Mouse (Mus musculus) neural tube, embryonic 12.5 days (tissue): Measurements from ENCODE around the gene Gstm1. TPM values are rescaled to one million over a fixed set of nuclear protein-coding genes. Genes with fewer than 3 reads are reported as not detected.
"Not testable (repeated sequence)": the region's sequence is repeated elsewhere in the genome, so short reads cannot be mapped to it uniquely, and the experiment has no call there.

Experiments used
- ATAC-seq: fragments of 200-750 bp; cut with Nextera tagmentation; 2 replicates; pipeline ENCODE4 v1.8.0; 2017; ENCODE audit warnings: low read depth, mild to moderate bottlenecking, moderate TSS enrichment, moderate library complexity; ENCODE audit not compliant: low FRiP score
- H3K27ac ChIP-seq: fragments of 300-500 bp; sonication (generic); 2 replicates; pipeline ENCODE4 v1.5.1; 2016
- H3K27me3 ChIP-seq: fragments of 300-500 bp; sonication (generic); replicated peaks from 2 replicates; pipeline ENCODE4 v1.6.1; 2016; ENCODE audit warnings: mild to moderate bottlenecking
- H3K36me3 ChIP-seq: fragments of 300-500 bp; sonication (generic); 2 replicates; pipeline ENCODE4 v1.6.1; 2016; ENCODE audit warnings: mild to moderate bottlenecking
- H3K4me1 ChIP-seq: fragments of 300-500 bp; sonication (generic); 2 replicates; pipeline ENCODE4 v1.6.1; 2016
- H3K4me2 ChIP-seq: fragments of 300-500 bp; sonication (generic); replicated peaks from 2 replicates; pipeline ENCODE4 v1.6.1; 2016; ENCODE audit warnings: mild to moderate bottlenecking
- H3K4me3 ChIP-seq: fragments of 300-500 bp; sonication (generic); 2 replicates; pipeline ENCODE4 v1.5.1; 2016
- H3K9ac ChIP-seq: fragments of 300-500 bp; sonication (generic); 2 replicates; pipeline ENCODE4 v1.6.1; 2016; ENCODE audit warnings: mild to moderate bottlenecking
- H3K9me3 ChIP-seq: fragments of 300-500 bp; sonication (generic); 2 replicates; pipeline ENCODE4 v1.6.1; 2016; ENCODE audit warnings: mild to moderate bottlenecking
- WGBS: fragments of 180-500 bp; shearing (Covaris S2); methylation state at CpG from one replicate; pipeline ENCODE4 v1.1.7; 2016; 5-methylcytosine and 5-hydroxymethylcytosine counted together
- polyA plus RNA-seq: library from polyadenylated mRNA; unstranded; fragments of >200 nt; fragmentation: Nextera tagmentation; extraction: Ambion mirVana; gene quantifications from 2 replicates; pipeline ENCODE4 v1.2.1, GENCODE M21; 2016

The Gstm1 gene
- polyA plus RNA-seq, 1 experiment from 2014 or later: 24.8 TPM

DNA sequence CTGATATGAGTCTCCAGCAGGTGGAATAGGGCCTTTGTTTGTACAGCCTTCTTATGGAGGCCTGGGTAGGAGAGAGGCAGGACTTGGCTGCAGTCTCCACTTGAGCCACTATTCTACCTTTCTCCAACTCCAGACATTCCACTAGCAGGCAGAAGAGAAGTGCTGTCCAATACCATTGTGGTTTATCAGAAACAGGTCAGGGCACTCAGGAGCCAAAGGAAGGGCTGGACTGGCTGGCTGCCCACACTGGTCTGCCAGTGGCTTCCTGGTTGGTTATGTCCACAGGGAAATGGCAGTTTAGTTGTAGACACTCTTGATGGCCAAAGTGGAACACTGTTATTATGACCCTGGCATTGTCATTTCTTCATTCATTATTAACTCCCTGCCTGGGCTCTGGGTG, 14.3 kb upstream of the Gstm1 start:
- no peak overlapping the region for H3K9ac ChIP-seq
- H3K4me1 ChIP-seq: no peaks in the 10 kb centered on the region
- no peaks in the 10 kb centered on the region for H3K27me3 ChIP-seq
- no peak overlapping the region for H3K4me3 ChIP-seq
- H3K9me3 ChIP-seq: no peaks in the 10 kb centered on the region
- no peak overlapping the region for H3K27ac ChIP-seq
- no peaks in the 10 kb centered on the region for H3K36me3 ChIP-seq
- no peak for ATAC-seq
- H3K4me2 ChIP-seq: no peak overlapping the region

DNA sequence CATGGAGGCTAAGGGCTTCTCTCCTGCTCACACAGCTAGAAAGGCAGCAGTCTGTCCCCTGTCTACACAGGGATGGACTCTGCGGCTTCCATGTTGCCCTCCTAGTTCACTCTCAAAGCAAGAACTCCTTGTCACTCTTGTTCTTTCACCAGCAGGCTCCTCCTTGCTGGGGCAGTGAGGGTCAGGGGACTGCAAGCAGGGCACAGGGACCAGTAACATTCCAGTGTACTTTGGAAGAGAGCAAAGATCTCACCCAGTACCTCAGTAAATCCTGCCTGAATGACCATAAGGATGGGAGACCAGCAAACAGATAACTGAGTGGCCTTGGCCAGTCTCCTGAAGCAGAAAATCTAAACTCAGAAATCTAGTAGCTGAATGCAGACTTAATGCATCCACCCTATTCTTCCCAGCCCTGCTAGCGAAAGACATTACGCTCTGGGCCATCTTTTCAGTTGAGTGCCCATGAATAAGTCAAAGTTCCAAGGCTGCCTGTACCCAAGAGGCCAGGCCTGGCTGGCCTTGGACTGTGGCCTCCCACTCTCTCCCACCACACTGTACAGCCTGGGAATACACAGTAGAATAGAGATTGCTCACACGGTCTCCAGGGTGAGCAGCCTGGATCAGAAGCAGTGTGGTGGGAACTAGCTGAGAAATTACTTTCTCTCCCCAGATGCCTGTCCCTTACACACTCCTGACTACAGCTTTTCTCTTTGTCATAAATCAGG, 11.0 kb upstream of the Gstm1 start:
- WGBS: 57% methylated on average over 4 of the region's 4 CpGs
- Histone ChIP-seq H3K36me3 (no peaks in the 10 kb centered on the region), H3K4me3 (no peak overlapping the region), H3K9me3 (no peaks in the 10 kb centered on the region), H3K4me2 (no peak overlapping the region), H3K27me3 (no peaks in the 10 kb centered on the region), H3K9ac (no peak overlapping the region), H3K27ac (no peak overlapping the region), H3K4me1 (no peaks in the 10 kb centered on the region)
- no peak for ATAC-seq

DNA sequence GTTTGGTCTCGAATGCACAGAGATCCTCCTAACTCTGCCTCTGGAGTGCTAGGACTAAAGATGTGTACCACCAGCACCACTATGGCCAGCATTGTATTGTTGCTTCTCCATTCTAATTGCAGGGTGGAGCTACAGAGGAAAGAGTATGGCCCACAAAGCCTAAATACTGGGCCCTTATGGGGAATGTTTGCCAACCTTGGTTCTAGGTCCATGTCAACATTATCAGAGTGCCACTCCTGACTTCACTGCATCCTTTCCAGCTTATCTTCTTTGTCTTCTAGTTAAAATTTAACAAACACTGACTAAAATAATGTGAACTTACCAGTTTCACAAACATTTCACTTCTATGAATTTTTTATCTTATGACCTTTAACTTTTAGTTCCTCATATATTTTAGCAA, 8.8 kb upstream of the Gstm1 start:
- 93% methylated on average over 1 of the region's 1 CpGs for WGBS
- no peak for ATAC-seq
- H3K9ac ChIP-seq: no peak overlapping the region
- H3K27me3 ChIP-seq: no peaks in the 10 kb centered on the region
- H3K36me3 ChIP-seq: no peaks in the 10 kb centered on the region
- H3K4me2 ChIP-seq: no peak overlapping the region
- H3K27ac ChIP-seq: no peak overlapping the region
- H3K4me3 ChIP-seq: no peak overlapping the region
- no peaks in the 10 kb centered on the region for H3K4me1 ChIP-seq
- no peaks in the 10 kb centered on the region for H3K9me3 ChIP-seq

DNA sequence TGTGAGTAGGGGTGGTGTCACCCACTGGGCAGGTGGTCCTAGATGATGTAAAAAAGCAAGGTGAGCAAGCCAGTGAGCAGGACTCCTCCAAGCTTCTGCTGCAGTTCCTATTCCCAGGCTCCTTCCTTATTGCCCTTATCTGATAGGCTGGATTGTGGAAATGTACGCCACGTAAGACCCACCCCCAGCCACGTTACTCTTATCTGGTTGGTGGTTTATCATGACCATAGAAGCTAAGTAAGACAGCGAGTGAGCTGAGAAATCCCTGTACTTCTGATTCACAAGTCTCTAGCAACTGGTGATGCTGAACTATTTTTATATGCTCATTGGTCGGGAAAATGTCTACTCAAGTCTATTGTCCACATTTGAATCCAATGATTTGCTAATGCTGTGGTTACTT, 8.3 kb upstream of the Gstm1 start:
- Histone ChIP-seq H3K9me3 (no peaks in the 10 kb centered on the region), H3K4me3 (no peak overlapping the region), H3K4me2 (no peak overlapping the region), H3K27me3 (no peaks in the 10 kb centered on the region), H3K9ac (no peak overlapping the region), H3K4me1 (no peaks in the 10 kb centered on the region), H3K27ac (no peak overlapping the region), H3K36me3 (no peaks in the 10 kb centered on the region)
- WGBS: 80% methylated on average over 5 of the region's 5 CpGs
- no peak for ATAC-seq

DNA sequence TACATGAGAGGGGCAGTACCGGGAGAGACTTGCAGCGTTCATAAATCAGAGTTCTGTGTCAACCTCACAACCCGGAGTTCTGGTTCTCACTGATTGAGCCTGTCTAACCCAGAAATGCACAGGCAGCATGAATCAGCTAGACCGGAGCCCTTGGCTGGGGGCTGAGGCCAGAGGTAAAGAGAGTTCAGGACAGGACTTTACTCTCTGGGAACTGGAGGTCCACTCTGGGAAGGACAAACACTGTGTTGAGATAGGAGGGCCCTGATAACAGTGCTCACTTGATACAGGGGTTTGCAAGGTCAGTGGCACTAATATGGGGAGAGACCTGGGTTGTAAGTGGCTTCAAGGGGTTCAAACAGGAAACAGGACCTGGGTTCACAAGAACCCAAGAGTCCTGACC, 7.5 kb upstream of the Gstm1 start:
- Histone ChIP-seq H3K9ac (no peak overlapping the region), H3K4me2 (no peak overlapping the region), H3K36me3 (no peaks in the 10 kb centered on the region), H3K4me1 (no peaks in the 10 kb centered on the region), H3K9me3 (no peaks in the 10 kb centered on the region), H3K27me3 (no peaks in the 10 kb centered on the region), H3K27ac (no peak overlapping the region), H3K4me3 (no peak overlapping the region)
- no peak for ATAC-seq
- WGBS: 76% methylated on average over 4 of the region's 4 CpGs

DNA sequence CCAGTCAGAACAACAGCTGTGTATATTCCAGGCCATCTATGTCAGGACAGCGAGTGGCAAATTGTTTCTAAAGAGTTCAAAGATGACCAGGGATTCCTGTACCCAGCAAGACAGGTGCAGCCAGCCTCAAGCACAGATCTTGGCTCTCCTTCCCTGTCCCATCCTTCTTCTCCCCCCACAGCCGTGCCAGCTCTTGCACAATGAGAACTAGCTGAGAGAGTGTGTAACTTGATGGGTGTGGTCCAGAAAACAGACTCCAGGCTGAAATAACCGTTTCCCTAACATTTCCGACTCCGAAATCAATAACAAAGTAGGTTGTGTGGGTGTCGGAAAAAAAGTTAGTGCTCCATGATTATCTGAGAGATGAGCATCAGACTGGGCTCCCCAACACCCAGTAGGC, 4.9 kb upstream of the Gstm1 start:
- Histone ChIP-seq H3K36me3 (no peaks in the 10 kb centered on the region), H3K4me3 (no peak overlapping the region), H3K4me2 (no peak overlapping the region), H3K9me3 (no peaks in the 10 kb centered on the region), H3K4me1 (no peaks in the 10 kb centered on the region), H3K9ac (no peak overlapping the region), H3K27ac (no peak overlapping the region), H3K27me3 (no peaks in the 10 kb centered on the region)
- 86% methylated on average over 6 of the region's 6 CpGs for WGBS
- no peak for ATAC-seq

DNA sequence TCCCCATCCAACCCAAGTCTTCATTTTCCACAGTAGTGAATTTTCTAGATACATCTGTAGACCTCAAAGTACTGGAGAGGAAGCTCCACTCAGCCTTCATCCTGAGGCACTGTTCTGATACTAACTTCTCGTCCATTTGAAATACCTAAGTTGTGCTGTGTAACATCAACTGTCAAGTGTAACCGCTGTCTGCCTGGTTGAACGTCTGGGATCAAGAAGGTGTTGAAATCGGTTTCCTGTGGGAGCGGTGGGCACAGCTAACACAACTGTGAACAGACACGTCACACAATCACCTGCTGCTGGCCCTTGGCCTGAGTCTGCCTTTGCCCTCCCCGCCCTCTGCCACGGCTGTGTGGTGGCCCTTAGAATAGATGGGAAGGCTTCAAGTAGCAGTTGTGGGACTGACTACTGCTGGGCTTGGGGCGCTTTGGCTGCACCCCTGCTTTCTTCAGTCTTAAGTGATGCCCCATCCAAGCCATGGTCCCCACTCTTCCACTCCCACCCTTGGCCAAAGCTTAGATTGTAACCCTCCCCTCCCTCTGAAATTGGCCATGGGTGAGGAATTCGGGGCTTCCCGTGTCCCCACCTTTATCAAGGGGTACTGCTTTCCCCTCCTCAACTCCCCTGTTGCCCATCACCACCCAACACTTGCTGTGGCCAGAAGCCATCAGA, 2.7 kb upstream of the Gstm1 start:
- H3K9ac ChIP-seq, H3K27ac ChIP-seq, H3K4me3 ChIP-seq, H3K27me3 ChIP-seq, H3K4me1 ChIP-seq, H3K36me3 ChIP-seq, ATAC-seq, H3K4me2 ChIP-seq, H3K9me3 ChIP-seq: not testable (repeated sequence)
- 89% methylated on average over 11 of the region's 11 CpGs for WGBS

DNA sequence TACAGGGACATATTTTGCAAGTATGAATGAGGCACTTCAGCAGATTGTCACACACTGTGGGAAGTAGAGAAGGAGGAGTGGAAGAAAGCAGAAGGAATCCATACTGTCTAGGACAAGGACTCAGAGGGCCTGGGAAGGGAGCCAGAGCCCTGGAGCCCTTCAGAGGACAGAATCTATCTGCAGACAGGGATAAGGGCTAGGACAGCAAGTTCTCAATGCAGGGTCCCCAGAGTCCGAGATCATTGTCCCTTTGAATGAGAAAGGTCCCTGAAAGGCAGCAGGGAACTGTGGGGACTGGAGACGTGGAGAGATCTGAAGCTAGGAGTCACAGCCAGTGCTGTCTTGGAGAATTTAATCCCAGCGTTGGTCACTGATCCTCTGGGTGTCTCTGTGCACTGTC, 1.5 kb upstream of the Gstm1 start:
- ATAC-seq, H3K4me3 ChIP-seq, H3K9me3 ChIP-seq, H3K4me2 ChIP-seq, H3K4me1 ChIP-seq, H3K9ac ChIP-seq, H3K27ac ChIP-seq, H3K27me3 ChIP-seq, H3K36me3 ChIP-seq: not testable (repeated sequence)
- 77% methylated on average over 3 of the region's 3 CpGs for WGBS

DNA sequence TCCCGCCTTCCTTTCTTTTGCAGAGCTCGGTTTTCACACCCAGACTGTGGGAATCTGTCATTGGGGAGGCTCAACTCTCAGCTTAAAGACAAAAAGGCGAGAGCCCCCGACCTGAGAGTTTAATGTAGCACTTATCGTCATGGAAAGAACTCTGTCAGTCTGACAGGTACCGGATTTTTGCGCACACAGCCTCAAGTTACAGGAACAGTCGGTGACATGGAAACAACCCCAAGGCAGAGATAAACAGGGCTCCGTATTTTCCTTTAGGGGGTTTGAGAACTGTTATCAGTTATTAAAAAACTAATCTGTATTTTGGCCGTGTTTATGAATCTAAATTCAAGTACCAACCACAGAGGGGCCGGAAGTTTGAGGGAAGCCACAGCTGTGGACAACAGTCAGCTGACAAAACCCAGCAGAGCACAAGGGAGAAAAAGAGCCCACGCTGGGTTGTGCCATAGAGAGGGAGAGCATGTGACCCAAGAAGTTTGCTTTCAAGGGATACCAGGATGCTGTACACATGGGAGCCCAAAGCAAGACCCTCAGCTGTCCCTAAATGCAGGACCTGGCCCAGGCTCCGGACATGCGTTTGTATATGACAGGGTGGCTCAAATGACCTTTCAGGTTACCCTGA, 532 bp upstream of the Gstm1 start:
- H3K9me3 ChIP-seq: no peaks in the 10 kb centered on the region
- no peaks in the 10 kb centered on the region for H3K36me3 ChIP-seq
- WGBS: 36% methylated on average over 14 of the region's 14 CpGs
- no peak overlapping the region for H3K9ac ChIP-seq
- H3K4me1 ChIP-seq: peaks cover 7% of the 10 kb centered on the region; the same call in 1 of the 2 replicates
- peak overlapping the region; percentile 80 for H3K4me2 ChIP-seq
- H3K4me3 ChIP-seq: no peak overlapping the region
- no peaks in the 10 kb centered on the region for H3K27me3 ChIP-seq
- peak; percentile 1; the same call in 1 of the 2 replicates for ATAC-seq
- no peak overlapping the region for H3K27ac ChIP-seq

DNA sequence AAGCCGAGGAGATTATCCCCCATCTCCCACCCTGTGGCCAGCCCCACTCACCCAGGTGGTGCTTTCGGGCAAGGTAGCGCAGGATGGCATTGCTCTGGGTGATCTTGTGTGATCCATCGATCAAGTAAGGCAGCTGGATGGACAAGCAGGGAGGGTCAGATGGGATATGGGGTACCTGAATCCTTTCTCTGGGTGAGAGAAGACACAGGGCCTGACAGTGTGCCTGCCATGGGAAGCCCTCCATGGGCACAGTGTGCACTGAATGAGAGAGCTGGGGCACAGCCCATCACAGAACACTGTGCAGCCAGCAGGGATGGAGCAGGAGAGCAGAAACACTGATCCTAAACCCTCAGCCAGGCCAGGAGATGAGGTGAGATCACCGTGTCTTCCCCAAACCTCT, 1.3 kb downstream of the Gstm1 start:
- not testable (repeated sequence) for H3K27ac ChIP-seq, H3K27me3 ChIP-seq, H3K4me3 ChIP-seq, H3K9ac ChIP-seq, H3K4me1 ChIP-seq, ATAC-seq, H3K36me3 ChIP-seq, H3K9me3 ChIP-seq
- 85% methylated on average over 5 of the region's 5 CpGs for WGBS
- H3K4me2 ChIP-seq: peak overlapping the region; percentile 80; the same call in 1 of the 2 replicates

DNA sequence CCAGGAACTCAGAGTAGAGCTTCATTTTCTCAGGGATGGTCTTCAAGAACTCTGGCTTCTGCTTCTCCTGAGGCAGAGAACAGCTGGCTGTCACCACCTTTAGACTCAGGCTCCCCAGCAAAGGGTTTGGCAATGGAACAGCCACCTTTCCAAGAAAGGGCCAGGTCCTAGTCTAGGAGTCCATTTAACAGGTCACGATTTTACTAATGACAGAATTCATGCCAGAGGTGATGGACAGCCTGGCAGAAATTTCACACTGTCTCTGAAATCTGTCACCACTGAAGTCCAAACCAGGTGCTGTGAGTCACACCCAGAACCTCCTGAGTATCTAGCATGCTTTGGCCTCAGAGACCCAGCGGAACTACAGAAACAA, 2.8 kb downstream of the Gstm1 start:
- Histone ChIP-seq H3K9ac (no peak overlapping the region), H3K4me3 (no peak overlapping the region), H3K27me3 (no peaks in the 10 kb centered on the region), H3K4me1 (peaks cover 12% of the 10 kb centered on the region), H3K4me2 (no peak overlapping the region), H3K36me3 (no peaks in the 10 kb centered on the region), H3K9me3 (no peaks in the 10 kb centered on the region), H3K27ac (no peak overlapping the region)
- WGBS: 86% methylated on average over 2 of the region's 2 CpGs
- ATAC-seq: no peak

DNA sequence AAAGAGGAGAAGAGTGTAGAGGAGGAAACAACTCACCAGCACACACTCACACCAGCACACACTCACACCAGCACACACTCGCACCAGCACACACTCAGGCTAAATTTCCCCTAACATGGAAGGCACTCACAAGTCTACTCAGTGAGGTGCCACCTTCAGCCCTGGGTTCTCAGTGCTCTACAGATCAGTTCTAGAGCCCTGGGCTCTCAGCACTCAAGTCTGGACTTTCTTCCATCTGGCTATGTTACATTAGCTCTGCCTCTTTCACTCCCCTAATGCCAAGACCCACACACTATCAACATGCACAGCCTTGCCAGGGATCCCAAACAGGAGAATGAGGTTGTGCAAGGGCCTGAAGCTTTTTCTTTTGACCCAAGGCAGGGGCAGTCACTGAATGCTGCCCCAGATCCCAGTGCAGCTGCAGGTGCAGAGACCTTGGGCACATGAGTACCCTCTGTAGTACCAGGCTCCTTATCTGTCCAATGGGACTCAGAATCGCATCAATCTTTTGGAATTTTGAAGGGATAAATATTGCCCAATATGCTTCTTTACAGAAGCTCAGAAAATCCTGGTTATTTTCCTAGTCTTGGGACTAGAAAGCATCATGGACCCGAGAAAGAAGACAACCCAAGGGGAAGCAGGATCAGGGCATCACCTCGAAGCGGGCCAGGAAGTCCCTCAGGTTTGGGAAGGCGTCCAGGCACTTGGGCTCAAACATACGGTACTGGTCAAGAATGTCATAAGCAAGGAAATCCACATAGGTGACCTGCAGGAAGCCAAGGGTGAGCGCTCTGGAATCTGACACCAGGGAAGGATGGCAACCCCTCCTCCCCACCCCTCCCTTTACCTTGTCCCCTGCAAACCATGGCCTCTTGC, 3.4 kb downstream of the Gstm1 start:
- no peaks in the 10 kb centered on the region for H3K36me3 ChIP-seq
- no peak overlapping the region for H3K4me3 ChIP-seq
- H3K27ac ChIP-seq: no peak overlapping the region
- H3K4me1 ChIP-seq: peaks cover 12% of the 10 kb centered on the region
- ATAC-seq: no peak
- no peak overlapping the region for H3K4me2 ChIP-seq
- no peaks in the 10 kb centered on the region for H3K9me3 ChIP-seq
- no peaks in the 10 kb centered on the region for H3K27me3 ChIP-seq
- 92% methylated on average over 8 of the region's 8 CpGs for WGBS
- no peak overlapping the region for H3K9ac ChIP-seq
